Mouse (Mus musculus) cerebellum, adult 2 months (tissue): ENCODE measurements around the gene Plekha8. TPM values are rescaled to one million over a fixed set of nuclear protein-coding genes. Genes with fewer than 3 reads are reported as not detected.

Experiments used
- DNase-seq, 2 experiments: peaks; one replicate each; pipeline ENCODE4 v3.0.0; 2021
- H3K27ac ChIP-seq: fragments of 200-500 bp; 2 replicates; pipeline ENCODE4 v1.5.1; 2012; ENCODE audit warnings: low read length, control low read depth, inconsistent platforms; ENCODE audit not compliant: insufficient read depth
- H3K27me3 ChIP-seq: fragments of 200-500 bp; 2 replicates; pipeline ENCODE4 v1.6.1; 2012; ENCODE audit warnings: inconsistent platforms, mild to moderate bottlenecking, low read length, moderate library complexity; ENCODE audit not compliant: control insufficient read depth, insufficient read depth
- H3K4me1 ChIP-seq: fragments of 200-500 bp; 2 replicates; pipeline ENCODE4 v1.6.1; 2011; ENCODE audit warnings: low read length; ENCODE audit not compliant: control insufficient read depth, insufficient read depth
- H3K4me3 ChIP-seq: fragments of 200-500 bp; replicated peaks from 2 replicates; pipeline ENCODE3; 2011; ENCODE audit warnings: mild to moderate bottlenecking, low read depth, low read length, control low read depth; ENCODE audit not compliant: insufficient read depth
- CTCF ChIP-seq: fragments of 200-500 bp; IDR thresholded peaks from 2 replicates; pipeline ENCODE4 v1.5.1; 2011; ENCODE audit warnings: low read depth, mild to moderate bottlenecking, control low read depth, low read length, moderate library complexity, borderline replicate concordance; ENCODE audit not compliant: insufficient read depth
- POLR2A ChIP-seq: fragments of 200-500 bp; IDR thresholded peaks from 2 replicates; pipeline ENCODE4 v1.6.1; 2011; ENCODE audit warnings: low read length, control low read depth, borderline replicate concordance; ENCODE audit not compliant: insufficient read depth
- WGBS: fragments of 180-500 bp; shearing (Covaris S2); methylation state at CpG from one replicate; pipeline ENCODE4 v1.1.7; 2018; 5-methylcytosine and 5-hydroxymethylcytosine counted together
- polyA plus RNA-seq: library from polyadenylated mRNA; depleted of rRNA; stranded (reverse); fragments of >200 nt; gene quantifications from 2 replicates; pipeline ENCODE4 v1.2.3, GENCODE M21; 2012

Plekha8 gene
- polyA plus RNA-seq, 1 experiment, result 12.1 TPM

- Histone ChIP-seq H3K27me3 (no peaks in the 10 kb centered on the region), H3K4me1 (peaks cover 7% of the 10 kb centered on the region), H3K27ac (no peak overlapping the region), H3K4me3 (no peak overlapping the region)
- WGBS, result 88% methylated on average over 5 of the region's 5 CpGs
- no peak for TF ChIP-seq CTCF
- DNase-seq, result no peak
Measured at GRCm38 (mm10) chr6:54600681-54601347, 5.9 kb downstream of the Plekha8 start.

GRCm38 (mm10) chr6:54602891-54603290, 8.0 kb downstream of the Plekha8 start:
- Histone ChIP-seq H3K27me3 (no peaks in the 10 kb centered on the region), H3K27ac (no peak overlapping the region), H3K4me3 (no peak overlapping the region), H3K4me1 (peaks cover 7% of the 10 kb centered on the region)
- 91% methylated on average over 2 of the region's 2 CpGs for WGBS
- no peak for DNase-seq
- TF ChIP-seq CTCF (no peak), POLR2A (no peak)

GRCm38 (mm10) chr6:54604001-54604715, 9.2 kb downstream of the Plekha8 start:
- no peak for DNase-seq
- H3K27ac ChIP-seq, result no peak overlapping the region
- no peaks in the 10 kb centered on the region; the same call in 1 of the 2 replicates for H3K4me1 ChIP-seq
- TF ChIP-seq CTCF (no peak), POLR2A (no peak)
- H3K27me3 ChIP-seq, result no peaks in the 10 kb centered on the region
- no peak overlapping the region for H3K4me3 ChIP-seq
- WGBS, result 93% methylated on average over 1 of the region's 1 CpGs

- WGBS, result 51% methylated on average over 4 of the region's 4 CpGs
- Histone ChIP-seq H3K4me1 (no peaks in the 10 kb centered on the region), H3K27me3 (no peaks in the 10 kb centered on the region), H3K4me3 (no peak overlapping the region), H3K27ac (no peak overlapping the region)
- DNase-seq, result no peak
- no peak for TF ChIP-seq CTCF
- no peak for TF ChIP-seq POLR2A
Measured at GRCm38 (mm10) chr6:54606241-54606640, 11.3 kb downstream of the Plekha8 start.

- Histone ChIP-seq H3K4me1 (peaks cover 3% of the 10 kb centered on the region; the same call in 1 of the 2 replicates), H3K27ac (no peak overlapping the region), H3K27me3 (no peaks in the 10 kb centered on the region), H3K4me3 (no peak overlapping the region)
- no peak for DNase-seq
- 82% methylated on average over 3 of the region's 3 CpGs for WGBS
- TF ChIP-seq CTCF (no peak), POLR2A (no peak)
Measured at GRCm38 (mm10) chr6:54617363-54617762, 22.5 kb downstream of the Plekha8 start.

- 94% methylated on average over 7 of the region's 7 CpGs for WGBS
- H3K4me1 ChIP-seq, result no peaks in the 10 kb centered on the region
- no peak overlapping the region for H3K4me3 ChIP-seq
- H3K27me3 ChIP-seq, result no peaks in the 10 kb centered on the region
- no peak overlapping the region for H3K27ac ChIP-seq
- TF ChIP-seq CTCF, result no peak
- no peak for TF ChIP-seq POLR2A
- DNase-seq, result no peak
Measured at GRCm38 (mm10) chr6:54619530-54619929, 24.6 kb downstream of the Plekha8 start.

- Histone ChIP-seq H3K27me3 (no peaks in the 10 kb centered on the region), H3K4me3 (no peak overlapping the region), H3K4me1 (no peaks in the 10 kb centered on the region), H3K27ac (no peak overlapping the region)
- TF ChIP-seq CTCF (no peak), POLR2A (no peak)
- no peak for DNase-seq
- WGBS, result 83% methylated on average over 4 of the region's 4 CpGs
Measured at GRCm38 (mm10) chr6:54620357-54620756, 25.4 kb downstream of the Plekha8 start.

- 80% methylated on average over 3 of the region's 3 CpGs for WGBS
- TF ChIP-seq CTCF, result no peak
- no peak for TF ChIP-seq POLR2A
- no peak for DNase-seq
- Histone ChIP-seq H3K27me3 (no peaks in the 10 kb centered on the region; the same call in 1 of the 2 replicates), H3K4me1 (no peaks in the 10 kb centered on the region), H3K4me3 (no peak overlapping the region), H3K27ac (no peak overlapping the region)
Measured at GRCm38 (mm10) chr6:54628381-54628780, 33.5 kb downstream of the Plekha8 start.
